Mouse (Mus musculus) cortical plate, adult 2 months (tissue): ENCODE measurements around the gene Zfp341. TPM values are rescaled to one million over a fixed set of nuclear protein-coding genes. Genes with fewer than 3 reads are reported as not detected.

ENCODE experiments used
- H3K27ac ChIP-seq: fragments of 200-500 bp; 2 replicates; pipeline ENCODE4 v1.5.1; 2012; ENCODE audit warnings: low read length, control low read depth, inconsistent platforms; ENCODE audit not compliant: insufficient read depth
- H3K4me1 ChIP-seq: fragments of 200-500 bp; 2 replicates; pipeline ENCODE4 v1.6.1; 2011; ENCODE audit warnings: low read length; ENCODE audit not compliant: control insufficient read depth, insufficient read depth
- H3K4me3 ChIP-seq: fragments of 200-500 bp; 2 replicates; pipeline ENCODE4 v1.5.1; 2011; ENCODE audit warnings: mild to moderate bottlenecking, low read length, control low read depth; ENCODE audit not compliant: insufficient read depth
- CTCF ChIP-seq: fragments of 200-500 bp; IDR thresholded peaks from 2 replicates; pipeline ENCODE4 v1.5.1; 2011; ENCODE audit warnings: mild to moderate bottlenecking, control low read depth, low read length; ENCODE audit not compliant: insufficient read depth; ENCODE audit errors: extremely low read depth
- POLR2A ChIP-seq: fragments of 200-500 bp; IDR thresholded peaks from 2 replicates; pipeline ENCODE4 v1.6.1; 2011; ENCODE audit warnings: mild to moderate bottlenecking, low read length, control low read depth; ENCODE audit not compliant: insufficient read depth; ENCODE audit errors: extremely low read depth
- polyA plus RNA-seq: library from polyadenylated mRNA; depleted of rRNA; stranded (reverse); fragments of >200 nt; gene quantifications from 2 replicates; pipeline ENCODE4 v1.2.3, GENCODE M21; 2012

The Zfp341 gene
- polyA plus RNA-seq, 1 experiment, result 11.4 TPM

DNA sequence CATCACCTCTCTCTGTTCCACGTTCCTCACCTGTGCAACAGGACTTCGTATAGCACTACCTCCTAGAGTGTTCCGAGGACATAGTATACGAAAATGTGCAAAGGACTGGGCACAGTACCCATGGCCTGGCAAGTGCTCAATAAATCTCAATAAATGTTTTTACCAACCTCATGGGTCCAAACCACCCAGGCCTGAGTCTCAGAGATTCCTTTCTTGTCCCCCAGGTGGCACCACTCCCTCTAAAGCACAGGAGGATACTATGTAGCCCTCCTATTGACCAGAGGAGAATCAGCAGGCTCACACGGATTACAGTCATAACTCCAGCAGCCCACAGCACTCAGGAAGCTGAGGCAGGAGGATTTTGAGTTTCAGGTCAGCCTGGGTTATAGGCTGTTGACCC, 33.5 kb downstream of the Zfp341 start:
- Histone ChIP-seq H3K4me3 (no peak overlapping the region), H3K4me1 (no peaks in the 10 kb centered on the region), H3K27ac (no peak overlapping the region)
- TF ChIP-seq POLR2A, result no peak
- TF ChIP-seq CTCF, result peak; percentile 49

DNA sequence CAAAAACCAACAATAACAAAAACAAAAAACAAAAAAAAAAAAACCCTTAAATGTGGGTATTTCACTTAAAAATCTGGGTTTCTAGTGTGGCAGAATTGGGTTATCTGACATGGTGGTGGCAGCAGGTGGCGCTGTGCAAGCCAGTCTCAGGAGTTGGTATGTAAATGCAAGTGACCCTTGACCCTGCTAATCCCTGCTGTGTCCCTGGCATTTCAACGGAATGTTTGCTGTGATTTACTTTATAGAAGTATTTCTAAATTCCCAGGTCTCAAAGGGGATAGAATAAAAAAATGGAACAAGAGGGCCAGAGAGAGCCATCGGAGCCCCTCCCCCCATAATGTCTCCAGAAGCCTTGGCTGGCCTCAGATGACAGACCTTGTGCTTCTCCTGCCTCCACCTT, 35.0 kb downstream of the Zfp341 start:
- Histone ChIP-seq H3K4me1 (no peaks in the 10 kb centered on the region), H3K27ac (no peak overlapping the region), H3K4me3 (no peak overlapping the region)
- no peak for TF ChIP-seq POLR2A
- TF ChIP-seq CTCF, result peak; percentile 59

DNA sequence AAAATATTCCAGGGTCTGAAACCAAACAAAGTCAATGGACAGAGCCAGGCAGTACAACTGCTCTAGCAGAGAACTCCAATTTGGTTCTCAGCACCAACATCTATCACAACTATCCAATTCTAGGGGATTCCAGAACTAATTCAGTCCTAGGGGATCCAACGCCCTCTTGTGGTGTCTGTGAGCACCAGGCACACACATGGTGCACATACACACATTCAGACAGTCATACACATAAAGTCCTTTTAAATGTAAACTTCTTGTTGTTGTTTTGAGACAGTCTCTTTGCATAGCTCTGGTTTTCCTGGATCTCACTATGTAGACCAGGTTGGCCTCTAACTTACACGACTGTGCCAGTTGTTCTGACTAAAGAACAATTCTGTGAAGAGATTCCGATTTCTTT, 37.3 kb downstream of the Zfp341 start:
- Histone ChIP-seq H3K27ac (no peak overlapping the region), H3K4me1 (no peaks in the 10 kb centered on the region), H3K4me3 (no peak overlapping the region)
- no peak for TF ChIP-seq CTCF
- TF ChIP-seq POLR2A, result no peak

DNA sequence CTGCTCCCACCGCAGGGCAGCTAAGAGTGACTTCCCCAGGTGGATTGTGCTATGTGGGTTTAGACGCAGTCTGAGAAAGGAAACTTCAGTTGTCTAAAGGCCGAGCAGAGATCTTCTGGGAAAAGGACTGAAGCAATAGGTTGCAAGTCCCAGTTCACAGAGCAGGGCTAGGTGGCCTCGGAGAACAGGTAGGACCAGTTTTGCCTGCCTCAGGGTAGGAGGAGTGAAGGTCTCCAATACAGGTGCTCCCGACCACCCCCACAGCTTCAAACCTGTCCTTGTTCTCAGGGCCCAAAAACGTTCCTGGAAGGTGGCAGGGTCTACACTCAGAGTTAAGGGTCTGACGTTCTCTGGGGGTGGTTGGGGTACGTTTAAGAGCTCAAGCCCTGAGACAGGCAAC, 38.3 kb downstream of the Zfp341 start, which contains the start of gene Chmp4b:
Chmp4b (plus strand) TSS at position 343 of the 400 bp plus-strand sequence.
- Histone ChIP-seq H3K4me3 (no peak within 1 kb of the TSS), H3K4me1 (no peaks in the 10 kb centered on the region; the same call in 1 of the 2 replicates), H3K27ac (no peak within 1 kb of the TSS)
- TF ChIP-seq CTCF (no peak), POLR2A (no peak)

DNA sequence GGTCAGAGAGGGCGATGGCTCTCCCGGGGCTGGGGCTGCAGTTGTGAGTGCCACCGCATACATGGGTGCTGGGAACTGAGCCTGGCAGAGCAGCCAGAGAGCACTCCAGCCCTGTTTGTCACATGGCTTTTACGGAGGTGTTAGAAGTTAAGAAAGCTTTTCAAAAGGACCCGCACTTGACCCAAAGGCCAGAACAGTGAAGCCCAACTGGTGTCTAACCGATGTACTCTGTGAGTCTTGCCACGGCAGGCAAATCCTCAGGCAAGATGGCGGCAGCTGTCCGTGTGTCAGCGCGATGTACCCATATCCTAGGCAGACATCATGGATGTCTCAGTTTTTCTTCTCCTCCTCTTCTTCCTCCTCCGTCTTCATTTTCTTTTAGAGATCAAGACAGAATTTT, 41.9 kb downstream of the Zfp341 start:
- Histone ChIP-seq H3K27ac (no peak overlapping the region), H3K4me1 (peaks cover 11% of the 10 kb centered on the region), H3K4me3 (no peak overlapping the region)
- TF ChIP-seq POLR2A (no peak), CTCF (no peak)

DNA sequence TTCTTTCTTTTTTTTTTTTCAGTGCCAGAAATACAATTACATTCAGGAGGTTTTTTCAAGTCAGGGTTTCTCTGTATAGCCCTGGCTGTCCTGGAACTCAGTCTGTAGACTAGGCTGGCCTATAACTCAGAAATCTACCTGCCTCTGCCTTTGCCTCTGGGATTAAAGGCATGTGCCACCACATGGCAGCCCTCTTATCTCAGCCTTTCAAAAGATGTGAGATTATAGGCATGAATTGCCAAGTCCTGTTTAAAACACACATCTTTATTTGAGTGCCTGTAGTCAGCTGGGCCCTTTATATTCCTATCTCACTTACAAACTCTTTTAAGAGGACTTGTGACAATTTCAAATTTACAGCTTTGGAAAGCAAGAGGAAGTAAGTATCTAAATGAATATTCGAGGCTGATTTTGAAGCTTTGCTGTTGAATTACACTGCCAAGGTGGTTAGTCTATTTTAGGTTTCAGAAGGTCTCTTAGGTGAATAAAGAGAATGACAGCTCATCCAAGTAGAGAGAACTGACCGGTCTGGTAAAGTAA, 42.8 kb downstream of the Zfp341 start:
- TF ChIP-seq CTCF, result no peak
- no peak for TF ChIP-seq POLR2A
- Histone ChIP-seq H3K4me3 (no peak overlapping the region), H3K4me1 (peaks cover 13% of the 10 kb centered on the region), H3K27ac (no peak overlapping the region)

DNA sequence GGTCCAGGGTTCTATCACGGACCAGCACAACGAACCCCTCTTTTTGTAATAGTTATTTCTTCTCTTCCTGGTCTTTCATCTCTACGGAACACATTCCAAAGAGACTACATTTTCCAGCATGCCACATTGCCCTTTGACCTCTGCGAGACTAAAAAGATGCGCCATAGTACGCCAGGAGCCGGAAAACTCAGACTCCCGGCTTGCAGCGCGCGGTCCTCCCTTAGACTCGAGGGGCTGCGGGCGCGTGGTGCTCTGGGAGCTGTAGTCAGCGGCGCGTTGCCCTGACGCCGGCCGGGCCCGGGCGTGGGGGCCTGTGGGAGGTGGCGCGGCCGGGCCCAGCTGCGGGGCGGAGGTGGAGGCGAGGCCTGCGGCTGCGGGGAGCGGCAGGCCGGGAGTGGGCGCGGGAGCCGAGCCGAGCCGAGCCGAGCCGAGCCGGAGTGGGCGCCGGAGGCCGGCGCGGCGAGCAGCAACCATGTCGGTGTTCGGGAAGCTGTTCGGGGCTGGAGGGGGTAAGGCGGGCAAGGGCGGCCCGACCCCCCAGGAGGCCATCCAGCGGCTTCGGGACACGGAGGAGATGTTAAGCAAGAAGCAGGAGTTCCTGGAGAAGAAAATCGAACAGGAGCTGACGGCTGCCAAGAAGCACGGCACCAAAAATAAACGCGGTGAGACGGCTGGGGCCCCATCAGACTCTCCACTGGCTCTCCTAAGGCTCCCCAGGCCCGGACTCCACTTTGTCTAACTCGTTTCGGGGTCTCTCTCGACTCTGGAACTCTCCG, 43.8 kb downstream of the Zfp341 start:
- H3K4me1 ChIP-seq, result peaks cover 13% of the 10 kb centered on the region
- H3K27ac ChIP-seq, result peak overlapping the region; percentile 75
- H3K4me3 ChIP-seq, result peak overlapping the region; percentile 77
- TF ChIP-seq POLR2A, result no peak
- no peak for TF ChIP-seq CTCF

DNA sequence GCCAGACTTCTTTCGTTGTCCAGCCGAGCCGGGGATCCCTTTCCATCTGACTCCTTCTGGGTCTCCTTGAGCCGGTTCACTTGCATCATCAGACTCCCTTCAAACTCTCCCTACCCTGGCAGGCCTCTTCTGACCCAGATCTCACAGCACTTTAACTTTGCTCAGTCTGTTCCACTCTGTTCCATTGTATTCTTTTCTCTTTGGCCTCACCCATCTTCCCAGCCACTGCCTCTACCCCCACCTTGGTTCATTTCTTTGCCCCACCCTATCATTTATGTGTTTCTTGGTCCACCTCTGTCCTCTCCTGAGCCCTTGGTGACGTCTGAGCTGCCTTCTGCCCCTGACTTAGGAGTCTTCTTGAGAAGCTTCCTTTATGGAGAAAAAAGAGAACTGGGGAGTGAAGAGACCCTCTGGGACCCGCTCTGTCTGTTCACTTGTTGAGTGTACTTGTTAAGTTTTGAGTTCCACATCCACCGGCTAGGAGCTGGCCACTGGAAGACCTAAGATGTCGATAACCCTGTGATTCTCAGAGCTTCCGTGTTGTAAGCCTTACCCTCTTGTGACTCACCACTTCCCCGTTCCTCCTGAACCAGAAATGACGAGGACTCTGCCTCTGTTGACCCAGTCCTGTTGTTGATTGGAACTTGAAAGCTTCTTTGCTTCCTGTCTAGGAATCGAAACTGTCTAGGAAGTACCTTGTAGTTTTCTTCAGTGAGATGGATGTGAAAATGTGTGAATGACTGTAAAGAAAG, 44.6 kb downstream of the Zfp341 start:
- TF ChIP-seq POLR2A, result no peak
- no peak for TF ChIP-seq CTCF
- H3K27ac ChIP-seq, result peak overlapping the region; percentile 6; the same call in 1 of the 2 replicates
- peaks cover 13% of the 10 kb centered on the region for H3K4me1 ChIP-seq
- H3K4me3 ChIP-seq, result peak overlapping the region; percentile 77

DNA sequence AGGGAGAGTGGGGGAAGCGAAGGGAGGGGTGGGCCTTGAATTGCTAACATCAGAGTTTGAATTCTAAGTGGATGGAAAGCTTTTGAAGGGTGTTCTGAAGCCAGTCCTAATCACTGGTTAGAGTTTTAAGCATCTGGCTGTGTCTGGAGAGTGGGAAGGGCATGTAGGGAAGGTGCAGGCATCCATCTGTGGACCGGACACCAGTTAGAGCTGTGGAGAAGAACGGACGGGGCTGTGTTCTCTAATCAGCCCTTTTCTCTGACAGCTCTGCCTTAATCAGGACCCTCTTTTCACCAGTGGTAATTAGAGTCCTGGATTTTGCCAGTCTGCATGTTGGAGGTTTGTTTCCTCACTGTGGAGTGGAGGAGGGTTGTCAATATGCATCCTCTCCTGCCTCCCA, 46.0 kb downstream of the Zfp341 start:
- Histone ChIP-seq H3K4me1 (peaks cover 13% of the 10 kb centered on the region), H3K4me3 (peak overlapping the region; percentile 77), H3K27ac (no peak overlapping the region)
- TF ChIP-seq POLR2A (no peak), CTCF (no peak)
